Mouse (Mus musculus) embryonic facial prominence, embryonic 15.5 days (tissue): ENCODE measurements around the gene Cux1. TPM values are rescaled to one million over a fixed set of nuclear protein-coding genes. Genes with fewer than 3 reads are reported as not detected.

Experiments
- ATAC-seq: fragments of 200-750 bp; cut with Nextera tagmentation; 2 replicates; pipeline ENCODE4 v1.8.0; 2017; ENCODE audit warnings: low read depth, moderate TSS enrichment; ENCODE audit not compliant: insufficient number of reproducible peaks, low FRiP score, low TSS enrichment
- H3K27ac ChIP-seq: fragments of 300-500 bp; sonication (generic); replicated peaks from 2 replicates; pipeline ENCODE4 v1.5.1; 2015; ENCODE audit warnings: mild to moderate bottlenecking, inconsistent platforms
- H3K27me3 ChIP-seq: fragments of 300-500 bp; sonication (generic); 2 replicates; pipeline ENCODE4 v1.6.1; 2015; ENCODE audit warnings: inconsistent platforms
- H3K36me3 ChIP-seq: fragments of 300-500 bp; sonication (generic); 2 replicates; pipeline ENCODE4 v1.6.1; 2015; ENCODE audit warnings: mild to moderate bottlenecking, inconsistent platforms
- H3K4me1 ChIP-seq: fragments of 300-500 bp; sonication (generic); 2 replicates; pipeline ENCODE4 v1.6.1; 2015; ENCODE audit warnings: inconsistent platforms
- H3K4me2 ChIP-seq: fragments of 300-500 bp; sonication (generic); replicated peaks from 2 replicates; pipeline ENCODE4 v1.6.1; 2015; ENCODE audit warnings: mild to moderate bottlenecking, inconsistent platforms
- H3K4me3 ChIP-seq: fragments of 300-500 bp; sonication (generic); replicated peaks from 2 replicates; pipeline ENCODE4 v1.5.1; 2015; ENCODE audit warnings: mild to moderate bottlenecking, inconsistent platforms
- H3K9ac ChIP-seq: fragments of 300-500 bp; sonication (generic); 2 replicates; pipeline ENCODE4 v1.6.1; 2015; ENCODE audit warnings: inconsistent platforms
- H3K9me3 ChIP-seq: fragments of 300-500 bp; sonication (generic); replicated peaks from 2 replicates; pipeline ENCODE4 v1.6.1; 2016; ENCODE audit warnings: inconsistent platforms
- WGBS: fragments of 180-500 bp; shearing (Covaris S2); methylation state at CpG from one replicate; pipeline ENCODE4 v1.1.7; 2015; 5-methylcytosine and 5-hydroxymethylcytosine counted together
- polyA plus RNA-seq: library from polyadenylated mRNA; unstranded; fragments of >200 nt; fragmentation: Nextera tagmentation; extraction: Ambion mirVana; gene quantifications from 2 replicates; pipeline ENCODE4 v1.2.1, GENCODE M21; 2015

Gene Cux1
- polyA plus RNA-seq, 1 experiment from 2014 or later, result 78.0 TPM

GRCm38 (mm10) chr5:136297691-136298090 is 269.6 kb downstream of the Cux1 start:
- Histone ChIP-seq H3K4me3 (no peak overlapping the region), H3K27me3 (no peaks in the 10 kb centered on the region), H3K36me3 (peaks cover 44% of the 10 kb centered on the region), H3K4me1 (no peaks in the 10 kb centered on the region), H3K27ac (no peak overlapping the region), H3K9me3 (no peaks in the 10 kb centered on the region), H3K9ac (no peak overlapping the region), H3K4me2 (no peak overlapping the region)
- no peak for ATAC-seq
- WGBS, result 85% methylated on average over 6 of the region's 6 CpGs

GRCm38 (mm10) chr5:136296911-136297310 is 270.4 kb downstream of the Cux1 start:
- Histone ChIP-seq H3K4me3 (no peak overlapping the region), H3K36me3 (peaks cover 38% of the 10 kb centered on the region), H3K9ac (no peak overlapping the region), H3K4me1 (no peaks in the 10 kb centered on the region), H3K9me3 (no peaks in the 10 kb centered on the region), H3K4me2 (no peak overlapping the region), H3K27me3 (no peaks in the 10 kb centered on the region), H3K27ac (no peak overlapping the region)
- ATAC-seq, result no peak
- WGBS, result 87% methylated on average over 4 of the region's 4 CpGs

GRCm38 (mm10) chr5:136292971-136293418 is 274.3 kb downstream of the Cux1 start:
- no peak overlapping the region for H3K4me3 ChIP-seq
- no peaks in the 10 kb centered on the region for H3K9me3 ChIP-seq
- no peak overlapping the region for H3K9ac ChIP-seq
- no peaks in the 10 kb centered on the region for H3K27me3 ChIP-seq
- peaks cover 19% of the 10 kb centered on the region for H3K36me3 ChIP-seq
- 64% methylated on average over 4 of the region's 4 CpGs for WGBS
- no peaks in the 10 kb centered on the region for H3K4me1 ChIP-seq
- no peak overlapping the region for H3K4me2 ChIP-seq
- H3K27ac ChIP-seq, result peak overlapping the region; percentile 19; the same call in 1 of the 2 replicates
- ATAC-seq, result no peak

- Histone ChIP-seq H3K4me1 (no peaks in the 10 kb centered on the region), H3K9ac (no peak overlapping the region), H3K4me3 (no peak overlapping the region), H3K4me2 (no peak overlapping the region), H3K36me3 (peaks cover 23% of the 10 kb centered on the region), H3K27ac (peak overlapping the region; percentile 34; the same call in 1 of the 2 replicates), H3K27me3 (no peaks in the 10 kb centered on the region), H3K9me3 (no peaks in the 10 kb centered on the region)
- 76% methylated on average over 2 of the region's 2 CpGs for WGBS
- ATAC-seq, result no peak
Observed at GRCm38 (mm10) chr5:136292361-136292760, 274.9 kb downstream of the Cux1 start.

- H3K4me3 ChIP-seq, result no peak overlapping the region
- no peaks in the 10 kb centered on the region for H3K9me3 ChIP-seq
- no peak overlapping the region for H3K9ac ChIP-seq
- no peaks in the 10 kb centered on the region for H3K27me3 ChIP-seq
- ATAC-seq, result no peak
- H3K36me3 ChIP-seq, result peaks cover 22% of the 10 kb centered on the region
- H3K27ac ChIP-seq, result no peak overlapping the region
- 95% methylated on average over 2 of the region's 2 CpGs for WGBS
- no peaks in the 10 kb centered on the region for H3K4me1 ChIP-seq
- H3K4me2 ChIP-seq, result no peak overlapping the region
Observed at GRCm38 (mm10) chr5:136291562-136291961, 275.7 kb downstream of the Cux1 start.

- no peak overlapping the region for H3K4me2 ChIP-seq
- H3K4me3 ChIP-seq, result no peak overlapping the region
- no peak for ATAC-seq
- no peaks in the 10 kb centered on the region for H3K9me3 ChIP-seq
- H3K9ac ChIP-seq, result no peak overlapping the region
- no peak overlapping the region for H3K27ac ChIP-seq
- H3K27me3 ChIP-seq, result no peaks in the 10 kb centered on the region
- 88% methylated on average over 3 of the region's 3 CpGs for WGBS
- peaks cover 31% of the 10 kb centered on the region for H3K36me3 ChIP-seq
- no peaks in the 10 kb centered on the region for H3K4me1 ChIP-seq
Observed at GRCm38 (mm10) chr5:136289776-136290175, 277.5 kb downstream of the Cux1 start.

GRCm38 (mm10) chr5:136288351-136289081 is 278.8 kb downstream of the Cux1 start:
- H3K4me1 ChIP-seq, result no peaks in the 10 kb centered on the region
- no peaks in the 10 kb centered on the region for H3K27me3 ChIP-seq
- H3K9me3 ChIP-seq, result no peaks in the 10 kb centered on the region
- peaks cover 44% of the 10 kb centered on the region for H3K36me3 ChIP-seq
- no peak overlapping the region for H3K4me3 ChIP-seq
- ATAC-seq, result no peak
- WGBS, result 77% methylated on average over 6 of the region's 6 CpGs
- no peak overlapping the region for H3K27ac ChIP-seq
- H3K9ac ChIP-seq, result no peak overlapping the region
- H3K4me2 ChIP-seq, result no peak overlapping the region

GRCm38 (mm10) chr5:136286566-136286965 is 280.7 kb downstream of the Cux1 start:
- H3K9ac ChIP-seq, result no peak overlapping the region
- ATAC-seq, result no peak
- 83% methylated on average over 6 of the region's 6 CpGs for WGBS
- H3K9me3 ChIP-seq, result no peaks in the 10 kb centered on the region
- no peaks in the 10 kb centered on the region for H3K4me1 ChIP-seq
- no peak overlapping the region for H3K27ac ChIP-seq
- H3K27me3 ChIP-seq, result no peaks in the 10 kb centered on the region
- peaks cover 54% of the 10 kb centered on the region for H3K36me3 ChIP-seq
- no peak overlapping the region for H3K4me2 ChIP-seq
- H3K4me3 ChIP-seq, result no peak overlapping the region

- no peaks in the 10 kb centered on the region for H3K27me3 ChIP-seq
- ATAC-seq, result no peak
- peaks cover 51% of the 10 kb centered on the region for H3K36me3 ChIP-seq
- H3K4me1 ChIP-seq, result no peaks in the 10 kb centered on the region
- 76% methylated on average over 7 of the region's 7 CpGs for WGBS
- no peak overlapping the region for H3K4me3 ChIP-seq
- no peak overlapping the region for H3K4me2 ChIP-seq
- H3K9ac ChIP-seq, result no peak overlapping the region
- H3K9me3 ChIP-seq, result no peaks in the 10 kb centered on the region
- no peak overlapping the region for H3K27ac ChIP-seq
Observed at GRCm38 (mm10) chr5:136285106-136285505, 282.2 kb downstream of the Cux1 start.

GRCm38 (mm10) chr5:136281351-136281750 is 285.9 kb downstream of the Cux1 start:
- ATAC-seq, result no peak
- Histone ChIP-seq H3K4me1 (no peaks in the 10 kb centered on the region), H3K4me3 (no peak overlapping the region), H3K9me3 (no peaks in the 10 kb centered on the region), H3K36me3 (peaks cover 73% of the 10 kb centered on the region), H3K27ac (no peak overlapping the region), H3K4me2 (no peak overlapping the region), H3K9ac (no peak overlapping the region), H3K27me3 (no peaks in the 10 kb centered on the region)
- WGBS, result 45% methylated on average over 6 of the region's 6 CpGs

GRCm38 (mm10) chr5:136274739-136275138 is 292.6 kb downstream of the Cux1 start:
- no peaks in the 10 kb centered on the region for H3K9me3 ChIP-seq
- no peak for ATAC-seq
- H3K4me3 ChIP-seq, result no peak overlapping the region
- WGBS, result 91% methylated on average over 43 of the region's 43 CpGs
- no peak overlapping the region for H3K4me2 ChIP-seq
- peaks cover 10% of the 10 kb centered on the region for H3K4me1 ChIP-seq
- peaks cover 52% of the 10 kb centered on the region for H3K36me3 ChIP-seq
- no peak overlapping the region for H3K9ac ChIP-seq
- H3K27ac ChIP-seq, result no peak overlapping the region
- no peaks in the 10 kb centered on the region for H3K27me3 ChIP-seq

- Histone ChIP-seq H3K4me3 (no peak overlapping the region), H3K27ac (peak overlapping the region; percentile 48; the same call in 1 of the 2 replicates), H3K4me2 (no peak overlapping the region), H3K36me3 (peaks cover 6% of the 10 kb centered on the region), H3K9ac (no peak overlapping the region), H3K27me3 (no peaks in the 10 kb centered on the region), H3K4me1 (peaks cover 16% of the 10 kb centered on the region), H3K9me3 (no peaks in the 10 kb centered on the region)
- ATAC-seq, result peak; percentile 58; the same call in 1 of the 2 replicates
- WGBS, result 40% methylated on average over 4 of the region's 4 CpGs
Observed at GRCm38 (mm10) chr5:136269937-136270336, 297.4 kb downstream of the Cux1 start.
